ENCODE assay signal across 10 mouse cellular contexts in genomic region chr12:84571466-84572340, GRCm38 (mm10). TPM values are rescaled to one million over a fixed set of nuclear protein-coding genes. Genes with fewer than 3 reads are reported as not detected.
DNase-seq lines count a peak whose midpoint lies in the region; ATAC-seq lines count a peak whose summit lies in the region.
"Had no signal": no experiment of that assay in that cellular context is flagged by ENCODE, and none has a peak within 500 bp of the region (broad histone marks: within the 10 kb centered on the region; RNA-seq: fewer than 3 reads in every experiment).

No protein-coding gene starts in this region.

- DNase-seq in heart, adult 8-10 months (ENCODE audit: low spot score): no peak
- peak; percentile 53 for DNase-seq in Muller cell, postnatal 12 days (ENCODE audit: inconsistent ontology term)
- no peak for DNase-seq in gastrocnemius, postnatal 25 days
- DNase-seq in adrenal gland, postnatal 4 days (ENCODE audit: low spot score in 2 of 2): no peak

- peaks cover 27% of the 10 kb centered on the region for H3K4me1 ChIP-seq in heart, embryonic 12.5 days (replicated peaks)
- peaks cover 27% of the 10 kb centered on the region for H3K4me1 ChIP-seq in heart, embryonic 13.5 days

- 1% methylated on average over 43 of the region's 43 CpGs for WGBS in heart, embryonic 12.5 days
- WGBS in heart, embryonic 13.5 days: 2% methylated on average over 43 of the region's 43 CpGs

- H3K36me3 ChIP-seq in heart, embryonic 12.5 days: no peaks in the 10 kb centered on the region
- no peaks in the 10 kb centered on the region for H3K36me3 ChIP-seq in heart, embryonic 13.5 days

- H3K9me3 ChIP-seq in heart, embryonic 12.5 days (replicated peaks): no peaks in the 10 kb centered on the region
- H3K9me3 ChIP-seq in heart, embryonic 13.5 days: no peaks in the 10 kb centered on the region

- peak overlapping the region; percentile 11; the same call in 1 of the 2 replicates for H3K4me3 ChIP-seq in heart, embryonic 12.5 days
- peak overlapping the region; percentile 33 for H3K4me3 ChIP-seq in heart, embryonic 13.5 days

- H3K9ac ChIP-seq in heart, embryonic 12.5 days: no peak overlapping the region
- no peak overlapping the region for H3K9ac ChIP-seq in heart, embryonic 13.5 days

- ATAC-seq in heart, embryonic 12.5 days (ENCODE audit: insufficient number of reproducible peaks, low FRiP score): no peak
- no peak for ATAC-seq in heart, embryonic 13.5 days (ENCODE audit: extremely low read depth, insufficient number of reproducible peaks, low FRiP score, low TSS enrichment)
- ATAC-seq in megakaryocyte-erythroid progenitor cell, adult 5-6 weeks (replicated peaks; ENCODE audit: low FRiP score, low TSS enrichment, poor library complexity, severe bottlenecking): 0 out of 2 replicates have a peak, but pooled peaks have one; percentile 25
- no peak for ATAC-seq in frontal cortex, adult (ENCODE audit: low TSS enrichment)
- ATAC-seq: Patski had no signal

- H3K27ac ChIP-seq in heart, embryonic 12.5 days (ENCODE audit: poor library complexity, severe bottlenecking): no peak overlapping the region
- H3K27ac ChIP-seq in heart, embryonic 13.5 days (replicated peaks): no peak overlapping the region

- peak overlapping the region; percentile 22 for H3K4me2 ChIP-seq in heart, embryonic 12.5 days
- H3K4me2 ChIP-seq in heart, embryonic 13.5 days: peak overlapping the region; percentile 30

- peaks cover 99% of the 10 kb centered on the region for H3K27me3 ChIP-seq in heart, embryonic 12.5 days (replicated peaks)
- peaks cover 99% of the 10 kb centered on the region for H3K27me3 ChIP-seq in heart, embryonic 13.5 days (replicated peaks)

RNA-seq across cellular contexts. Expression of gene Vsx2, which starts 2.1 kb away (rescaled TPM):
- polyA plus RNA-seq in heart, embryonic 12.5 days (2016; fragmentation: Nextera tagmentation; extraction: Ambion mirVana): not detected in 2 replicates
- not detected for total RNA-seq in heart, adult 8-10 months (2022)
- polyA plus RNA-seq in heart, embryonic 13.5 days (2015; fragmentation: Nextera tagmentation; extraction: Ambion mirVana): not detected in 2 replicates
- total RNA-seq in megakaryocyte-erythroid progenitor cell, adult 5-6 weeks (2014; fragmentation: Nextera tagmentation): not detected in 2 replicates
- not detected in 2 replicates for total RNA-seq in megakaryocyte-erythroid progenitor cell, adult 5-6 weeks (2017)
- not detected for total RNA-seq in gastrocnemius, postnatal 25 days (2021)
- total RNA-seq in adrenal gland, postnatal 4 days (2021): not detected
- total RNA-seq: neutrophil, adult 5-6 weeks had no signal
- polyA plus RNA-seq: Patski had no signal

RNA-seq across cellular contexts. Expression of gene Abcd4, which starts 45.5 kb away (rescaled TPM):
- polyA plus RNA-seq in heart, embryonic 12.5 days (2016; fragmentation: Nextera tagmentation; extraction: Ambion mirVana): 10.3 and 10.4 TPM in 2 replicates
- total RNA-seq in heart, adult 8-10 months (2022): 1 to 10 TPM; 4.8 to 6.5 (median 6.0) TPM
- polyA plus RNA-seq in heart, embryonic 13.5 days (2015; fragmentation: Nextera tagmentation; extraction: Ambion mirVana): 9.5 and 10.0 TPM in 2 replicates
- total RNA-seq in megakaryocyte-erythroid progenitor cell, adult 5-6 weeks (2014; fragmentation: Nextera tagmentation): 6.9 and 9.9 TPM in 2 replicates
- 4.5 and 6.0 TPM in 2 replicates for total RNA-seq in megakaryocyte-erythroid progenitor cell, adult 5-6 weeks (2017)
- total RNA-seq in gastrocnemius, postnatal 25 days (2021): 1 to 10 TPM; 4.2 to 5.9 TPM
- 10 to 100 TPM; 11.3 to 13.8 TPM for total RNA-seq in adrenal gland, postnatal 4 days (2021)
